Mouse (Mus musculus): ENCODE results near the gene Plppr2.

The Plppr2 gene

GRCm38 (mm10) chr9:21932445-21933137, 4.2 kb upstream of the Plppr2 start:
- no peak for DNase-seq (ENCODE audit: low spot score)

GRCm38 (mm10) chr9:21934021-21934420, 2.8 kb upstream of the Plppr2 start:
- no peak for DNase-seq (ENCODE audit: low spot score)

GRCm38 (mm10) chr9:21935466-21936131, 1.2 kb upstream of the Plppr2 start:
- no peak for DNase-seq (ENCODE audit: low spot score)

- no peak for DNase-seq (ENCODE audit: low spot score)
These were observed 910 bp downstream of the Plppr2 start for GRCm38 (mm10) chr9:21937711-21938175.

- DNase-seq (ENCODE audit: low spot score) = no peak
These were observed 1.5 kb downstream of the Plppr2 start for GRCm38 (mm10) chr9:21938234-21938855.

GRCm38 (mm10) chr9:21943046-21943445, 6.2 kb downstream of the Plppr2 start:
- DNase-seq (ENCODE audit: low spot score) = no peak

- no peak for DNase-seq (ENCODE audit: low spot score)
These were observed 6.8 kb downstream of the Plppr2 start for GRCm38 (mm10) chr9:21943638-21944037.

GRCm38 (mm10) chr9:21944267-21944666, 7.4 kb downstream of the Plppr2 start:
- no peak for DNase-seq (ENCODE audit: low spot score)

- no peak for DNase-seq (ENCODE audit: low spot score)
These were observed 10.8 kb downstream of the Plppr2 start for GRCm38 (mm10) chr9:21947540-21948130.

- no peak for DNase-seq (ENCODE audit: low spot score)
These were observed 11.3 kb downstream of the Plppr2 start for GRCm38 (mm10) chr9:21948146-21948545.

- DNase-seq (ENCODE audit: low spot score) = no peak
These were observed 12.0 kb downstream of the Plppr2 start for GRCm38 (mm10) chr9:21948790-21949189.

- peak; percentile 70 for DNase-seq (ENCODE audit: low spot score)
These were observed 13.5 kb downstream of the Plppr2 start for GRCm38 (mm10) chr9:21950322-21950721.

GRCm38 (mm10) chr9:21951977-21952376, 15.1 kb downstream of the Plppr2 start:
- DNase-seq (ENCODE audit: low spot score) = no peak

GRCm38 (mm10) chr9:21953600-21953999, 16.8 kb downstream of the Plppr2 start:
- no peak for DNase-seq (ENCODE audit: low spot score)

- no peak for DNase-seq (ENCODE audit: low spot score)
These were observed 17.8 kb downstream of the Plppr2 start for GRCm38 (mm10) chr9:21954635-21955034.

- no peak for DNase-seq (ENCODE audit: low spot score)
These were observed 18.4 kb downstream of the Plppr2 start for GRCm38 (mm10) chr9:21955225-21955569.

GRCm38 (mm10) chr9:21955570-21956281, 18.9 kb downstream of the Plppr2 start, which contains the start of gene Swsap1:
Gene Swsap1 (plus strand): TSS chr9:21955755.
- peak; percentile 98 for DNase-seq (ENCODE audit: low spot score)

- DNase-seq (ENCODE audit: low spot score) = no peak
These were observed 21.5 kb downstream of the Plppr2 start for GRCm38 (mm10) chr9:21958372-21958771.

- DNase-seq (ENCODE audit: low spot score) = no peak
These were observed 22.4 kb downstream of the Plppr2 start for GRCm38 (mm10) chr9:21959244-21959643.

- DNase-seq (ENCODE audit: low spot score) = no peak
These were observed 23.3 kb downstream of the Plppr2 start for GRCm38 (mm10) chr9:21960135-21960534.

- no peak for DNase-seq (ENCODE audit: low spot score)
These were observed 23.9 kb downstream of the Plppr2 start for GRCm38 (mm10) chr9:21960558-21961208.

All from adipocyte (in vitro differentiated cells).